Mouse (Mus musculus): ENCODE measurements around the gene Slc27a1. TPM values are rescaled to one million over a fixed set of nuclear protein-coding genes. Genes with fewer than 3 reads are reported as not detected.
"Not testable (repeated sequence)": the region's sequence is repeated elsewhere in the genome, so short reads cannot be mapped to it uniquely, and the experiment has no call there.

Gene Slc27a1
- polyA plus RNA-seq, 1 experiment from 2014 or later: 18.2 TPM

DNA sequence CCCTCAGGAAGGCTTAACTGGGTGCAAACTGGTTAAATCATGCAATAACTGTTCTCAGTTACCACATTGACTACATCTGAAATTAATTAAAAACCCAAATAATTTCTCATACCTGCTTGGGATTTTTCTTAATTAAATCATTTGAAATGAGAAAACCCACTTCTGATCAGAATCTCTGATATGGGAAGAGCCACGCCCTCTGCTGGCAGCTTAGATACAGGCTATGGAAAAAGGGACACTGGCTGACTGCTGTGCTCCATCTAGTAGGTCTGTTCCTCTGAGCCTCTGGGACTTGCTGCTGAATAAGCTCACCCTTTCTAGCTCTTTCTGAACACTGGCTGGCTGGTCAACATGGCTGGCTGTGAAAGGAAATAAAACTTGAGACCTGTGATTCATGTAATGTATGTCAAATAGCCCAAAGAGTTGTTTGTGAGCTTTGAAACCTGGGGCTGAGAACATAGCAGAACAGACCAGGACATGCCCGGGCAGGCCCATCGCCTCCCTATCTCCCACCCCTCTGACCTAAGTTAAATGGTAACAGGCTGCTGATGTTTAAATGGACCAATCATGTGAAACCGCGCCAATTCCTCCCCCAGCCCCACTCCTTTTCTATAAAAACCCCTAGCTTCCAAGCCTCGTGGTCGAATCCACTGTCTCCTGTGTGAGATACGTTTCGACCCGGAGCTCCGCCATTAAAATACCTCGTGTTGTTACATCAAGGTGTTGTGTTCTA, 37.8 kb upstream of the Slc27a1 start:
- not testable (repeated sequence) for H3K4me1 ChIP-seq (replicated peaks; ENCODE audit: control insufficient read depth, insufficient read depth, low read length); H3K9me3 ChIP-seq (ENCODE audit: control insufficient read depth, low read length); H3K4me3 ChIP-seq (ENCODE audit: low read depth, low read length); H3K27ac ChIP-seq (ENCODE audit: low read depth, low read length); H3K4me2 ChIP-seq (replicated peaks; ENCODE audit: low read depth, low read length); ATAC-seq (ENCODE audit: low FRiP score); H3K9ac ChIP-seq (ENCODE audit: low read depth, low read length); H3K36me3 ChIP-seq (ENCODE audit: control insufficient read depth, insufficient read depth, low read length)
- peaks cover 11% of the 10 kb centered on the region; the same call in 1 of the 2 replicates for H3K27me3 ChIP-seq (ENCODE audit: control insufficient read depth, insufficient read depth, low read length)
- peak; percentile 50 for DNase-seq (ENCODE audit: low spot score)
- WGBS: 68% methylated on average over 5 of the region's 12 CpGs

GRCm38 (mm10) chr8:71534263-71534810, 34.3 kb upstream of the Slc27a1 start:
- no peaks in the 10 kb centered on the region for H3K9me3 ChIP-seq (ENCODE audit: control insufficient read depth, low read length)
- H3K4me3 ChIP-seq (ENCODE audit: low read depth, low read length): no peak overlapping the region

DNA sequence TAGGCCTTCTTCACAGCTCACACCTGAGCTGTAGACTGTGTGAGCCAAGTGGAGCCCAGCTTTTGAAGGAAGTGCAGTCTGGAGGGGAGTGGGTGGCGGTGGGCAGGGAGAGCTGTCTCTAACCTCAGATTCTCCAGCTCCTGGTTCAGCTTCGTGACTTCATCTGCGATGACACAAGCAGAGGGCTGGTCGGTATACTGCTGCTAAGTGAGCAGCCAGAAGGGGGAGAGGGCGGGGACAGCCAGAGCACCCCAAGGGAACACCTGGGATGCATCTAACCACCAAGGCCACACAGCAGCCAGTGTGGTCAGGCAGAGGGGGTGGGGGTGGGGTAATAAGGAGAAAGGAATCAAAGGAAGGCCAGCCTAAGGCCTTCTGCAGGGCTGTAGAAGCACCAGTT, 33.0 kb upstream of the Slc27a1 start:
- no peak overlapping the region for H3K27ac ChIP-seq (ENCODE audit: low read depth, low read length)
- no peak overlapping the region for H3K4me3 ChIP-seq (ENCODE audit: low read depth, low read length)
- peaks cover 4% of the 10 kb centered on the region; the same call in 1 of the 2 replicates for H3K27me3 ChIP-seq (ENCODE audit: control insufficient read depth, insufficient read depth, low read length)
- H3K36me3 ChIP-seq (ENCODE audit: control insufficient read depth, insufficient read depth, low read length): no peaks in the 10 kb centered on the region
- no peak overlapping the region for H3K9ac ChIP-seq (ENCODE audit: low read depth, low read length)
- whole genome bisulfite sequencing: 63% methylated on average over 5 of the region's 5 CpGs
- no peaks in the 10 kb centered on the region for H3K9me3 ChIP-seq (ENCODE audit: control insufficient read depth, low read length)
- no peaks in the 10 kb centered on the region; the same call in 1 of the 2 replicates for H3K4me1 ChIP-seq (replicated peaks; ENCODE audit: control insufficient read depth, insufficient read depth, low read length)
- no peak overlapping the region for H3K4me2 ChIP-seq (replicated peaks; ENCODE audit: low read depth, low read length)
- no peak for ATAC-seq (ENCODE audit: low FRiP score)
- DNase-seq (ENCODE audit: low spot score): no peak

More at GRCm38 (mm10) chr8:71534263-71534810, 34.3 kb upstream of the Slc27a1 start:
- 38% methylated on average over 3 of the region's 3 CpGs for WGBS
- Histone ChIP-seq H3K4me2 (replicated peaks; ENCODE audit: low read depth, low read length) (no peak overlapping the region), H3K36me3 (ENCODE audit: control insufficient read depth, insufficient read depth, low read length) (no peaks in the 10 kb centered on the region), H3K9ac (ENCODE audit: low read depth, low read length) (no peak overlapping the region), H3K27me3 (ENCODE audit: control insufficient read depth, insufficient read depth, low read length) (peaks cover 4% of the 10 kb centered on the region; the same call in 1 of the 2 replicates), H3K4me1 (replicated peaks; ENCODE audit: control insufficient read depth, insufficient read depth, low read length) (no peaks in the 10 kb centered on the region; the same call in 1 of the 2 replicates), H3K27ac (ENCODE audit: low read depth, low read length) (no peak overlapping the region)
- no peak for ATAC-seq (ENCODE audit: low FRiP score)
- DNase-seq (ENCODE audit: low spot score): no peak

GRCm38 (mm10) chr8:71537028-71537867, 31.4 kb upstream of the Slc27a1 start, which contains the start of gene Bst2:
Bst2 (minus strand) TSS chr8:71537456.
- Histone ChIP-seq H3K36me3 (ENCODE audit: control insufficient read depth, insufficient read depth, low read length) (no peaks in the 10 kb centered on the region), H3K27ac (ENCODE audit: low read depth, low read length) (no peak within 1 kb of the TSS), H3K9ac (ENCODE audit: low read depth, low read length) (no peak within 1 kb of the TSS), H3K27me3 (ENCODE audit: control insufficient read depth, insufficient read depth, low read length) (peaks cover 4% of the 10 kb centered on the region; the same call in 1 of the 2 replicates), H3K9me3 (ENCODE audit: control insufficient read depth, low read length) (no peaks in the 10 kb centered on the region), H3K4me1 (replicated peaks; ENCODE audit: control insufficient read depth, insufficient read depth, low read length) (no peaks in the 10 kb centered on the region; the same call in 1 of the 2 replicates), H3K4me3 (ENCODE audit: low read depth, low read length) (peak within 1 kb of the TSS; percentile 22), H3K4me2 (replicated peaks; ENCODE audit: low read depth, low read length) (peak within 1 kb of the TSS; percentile 30)
- peak; percentile 80 for DNase-seq (ENCODE audit: low spot score)
- peak; percentile 58 for ATAC-seq (ENCODE audit: low FRiP score)
- 3% methylated on average over 37 of the region's 37 CpGs for WGBS

- peak within 1 kb of the TSS; percentile 48 for H3K27ac ChIP-seq (ENCODE audit: low read depth, low read length)
- ATAC-seq (ENCODE audit: low FRiP score): peak; percentile 98
Observed at GRCm38 (mm10) chr8:71542632-71543343, 25.9 kb upstream of the Slc27a1 start, which contains the start of gene Mvb12a. Mvb12a (plus strand) TSS chr8:71542922.

DNA sequence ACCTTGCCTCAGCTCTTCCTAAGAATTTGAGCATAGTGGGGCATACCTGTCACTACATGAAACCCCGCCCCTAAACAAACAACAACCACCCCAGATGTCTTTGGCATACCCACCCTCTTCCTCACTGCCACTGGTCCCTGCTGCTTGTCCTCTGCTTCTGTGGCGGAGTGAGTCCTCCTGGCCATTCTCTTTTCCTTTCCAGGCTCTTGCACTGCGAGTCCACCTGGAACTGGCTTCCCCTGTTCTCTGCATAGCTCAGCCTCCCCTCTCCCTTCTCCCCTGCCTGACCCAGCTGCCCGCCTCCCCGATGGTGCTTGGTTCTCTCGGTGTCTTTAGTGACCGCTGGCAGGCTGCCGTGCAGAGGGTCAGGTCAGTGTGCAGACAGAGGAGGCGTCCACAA, 24.9 kb upstream of the Slc27a1 start:
- Histone ChIP-seq H3K27me3 (ENCODE audit: control insufficient read depth, insufficient read depth, low read length) (no peaks in the 10 kb centered on the region), H3K27ac (ENCODE audit: low read depth, low read length) (no peak overlapping the region), H3K4me3 (ENCODE audit: low read depth, low read length) (peak overlapping the region; percentile 71; the same call in 1 of the 2 replicates), H3K9ac (ENCODE audit: low read depth, low read length) (no peak overlapping the region; the same call in 1 of the 2 replicates), H3K9me3 (ENCODE audit: control insufficient read depth, low read length) (no peaks in the 10 kb centered on the region), H3K36me3 (ENCODE audit: control insufficient read depth, insufficient read depth, low read length) (0 out of 2 replicates have a peak, but pooled peaks cover 6% of the 10 kb centered on the region), H3K4me1 (replicated peaks; ENCODE audit: control insufficient read depth, insufficient read depth, low read length) (0 out of 2 replicates have a peak, but pooled peaks cover 2% of the 10 kb centered on the region), H3K4me2 (replicated peaks; ENCODE audit: low read depth, low read length) (peak overlapping the region; percentile 88)
- DNase-seq (ENCODE audit: low spot score) (no peak), ATAC-seq (ENCODE audit: low FRiP score) (no peak)
- WGBS: 94% methylated on average over 9 of the region's 9 CpGs

More at GRCm38 (mm10) chr8:71542632-71543343, 25.9 kb upstream of the Slc27a1 start, which contains the start of gene Mvb12a:
- DNase-seq (ENCODE audit: low spot score): peak; percentile 98
- H3K27me3 ChIP-seq (ENCODE audit: control insufficient read depth, insufficient read depth, low read length): no peaks in the 10 kb centered on the region
- H3K4me3 ChIP-seq (ENCODE audit: low read depth, low read length): peak within 1 kb of the TSS; percentile 71
- peak within 1 kb of the TSS; percentile 64 for H3K9ac ChIP-seq (ENCODE audit: low read depth, low read length)
- peak within 1 kb of the TSS; percentile 88 for H3K4me2 ChIP-seq (replicated peaks; ENCODE audit: low read depth, low read length)
- 0 out of 2 replicates have a peak, but pooled peaks cover 2% of the 10 kb centered on the region for H3K4me1 ChIP-seq (replicated peaks; ENCODE audit: control insufficient read depth, insufficient read depth, low read length)
- H3K36me3 ChIP-seq (ENCODE audit: control insufficient read depth, insufficient read depth, low read length): 0 out of 2 replicates have a peak, but pooled peaks cover 6% of the 10 kb centered on the region
- H3K9me3 ChIP-seq (ENCODE audit: control insufficient read depth, low read length): no peaks in the 10 kb centered on the region
- WGBS: under 1% methylated on average over 55 of the region's 55 CpGs

- Histone ChIP-seq H3K27me3 (ENCODE audit: control insufficient read depth, insufficient read depth, low read length) (no peaks in the 10 kb centered on the region), H3K36me3 (ENCODE audit: control insufficient read depth, insufficient read depth, low read length) (0 out of 2 replicates have a peak, but pooled peaks cover 6% of the 10 kb centered on the region), H3K27ac (ENCODE audit: low read depth, low read length) (no peak overlapping the region), H3K4me3 (ENCODE audit: low read depth, low read length) (no peak overlapping the region), H3K9ac (ENCODE audit: low read depth, low read length) (no peak overlapping the region), H3K4me2 (replicated peaks; ENCODE audit: low read depth, low read length) (no peak overlapping the region), H3K4me1 (replicated peaks; ENCODE audit: control insufficient read depth, insufficient read depth, low read length) (0 out of 2 replicates have a peak, but pooled peaks cover 2% of the 10 kb centered on the region), H3K9me3 (ENCODE audit: control insufficient read depth, low read length) (no peaks in the 10 kb centered on the region)
- DNase-seq (ENCODE audit: low spot score): no peak
- 90% methylated on average over 11 of the region's 11 CpGs for WGBS
- ATAC-seq (ENCODE audit: low FRiP score): no peak
Observed at GRCm38 (mm10) chr8:71545053-71545452, 23.6 kb upstream of the Slc27a1 start.

- Histone ChIP-seq H3K4me1 (replicated peaks; ENCODE audit: control insufficient read depth, insufficient read depth, low read length) (0 out of 2 replicates have a peak, but pooled peaks cover 2% of the 10 kb centered on the region), H3K27me3 (ENCODE audit: control insufficient read depth, insufficient read depth, low read length) (no peaks in the 10 kb centered on the region), H3K9me3 (ENCODE audit: control insufficient read depth, low read length) (no peaks in the 10 kb centered on the region), H3K36me3 (ENCODE audit: control insufficient read depth, insufficient read depth, low read length) (0 out of 2 replicates have a peak, but pooled peaks cover 6% of the 10 kb centered on the region), H3K4me2 (replicated peaks; ENCODE audit: low read depth, low read length) (no peak overlapping the region), H3K9ac (ENCODE audit: low read depth, low read length) (no peak overlapping the region), H3K27ac (ENCODE audit: low read depth, low read length) (no peak overlapping the region), H3K4me3 (ENCODE audit: low read depth, low read length) (no peak overlapping the region)
- DNase-seq (ENCODE audit: low spot score) (no peak), ATAC-seq (ENCODE audit: low FRiP score) (no peak)
- 87% methylated on average over 7 of the region's 7 CpGs for WGBS
Observed at GRCm38 (mm10) chr8:71547590-71547989, 21.1 kb upstream of the Slc27a1 start.

Measured in hindbrain, embryonic 11.5 days (tissue).